Mouse (Mus musculus): Measurements from ENCODE around the gene 4932414N04Rik.

GRCm38 (mm10) chr2:68796011-68796775, 139.9 kb downstream of the 4932414N04Rik start:
- TF ChIP-seq CTCF (IDR thresholded peaks at IDR 0.05; ENCODE audit: borderline replicate concordance, insufficient read depth, low read depth, low read length) (no peak), POLR2A (IDR thresholded peaks at IDR 0.05; ENCODE audit: borderline replicate concordance, insufficient read depth, low read length) (no peak)
